Mouse (Mus musculus) CH12.LX (cell line): ENCODE results near the gene Akr7a5. TPM values are rescaled to one million over a fixed set of nuclear protein-coding genes. Genes with fewer than 3 reads are reported as not detected.

Experiments
- DNase-seq: peaks from one replicate; pipeline ENCODE4 v3.0.0-alpha.2; 2013; ENCODE audit errors: extremely low read depth
- H3K27ac ChIP-seq: 2 replicates; pipeline ENCODE4 v1.5.1; 2012; ENCODE audit warnings: low read depth, mild to moderate bottlenecking, control low read depth, moderate library complexity; ENCODE audit not compliant: insufficient read depth
- H3K27me3 ChIP-seq: replicated peaks from 2 replicates; pipeline ENCODE3; 2012; ENCODE audit warnings: inconsistent platforms
- H3K36me3 ChIP-seq, 2 experiments: replicated peaks in 1 of 2; 2 replicates each; pipeline versions ENCODE3 to v1.6.1; 2012; ENCODE audit warnings: inconsistent platforms in 1 of 2, low read length in 1 of 2, mild to moderate bottlenecking in 1 of 2, mixed read lengths in 1 of 2, moderate library complexity in 1 of 2; ENCODE audit not compliant: control insufficient read depth in 1 of 2, insufficient read depth in 1 of 2
- H3K4me1 ChIP-seq, 2 experiments: 2 replicates each; pipeline ENCODE4 v1.6.1; 2012; ENCODE audit warnings: inconsistent platforms in 1 of 2, moderate library complexity in 1 of 2; ENCODE audit not compliant: insufficient read depth in 2 of 2, control insufficient read depth in 1 of 2
- H3K4me2 ChIP-seq: 2 replicates; pipeline ENCODE4 v1.6.1; 2012; ENCODE audit warnings: low read depth, mild to moderate bottlenecking, control low read depth; ENCODE audit not compliant: poor library complexity, insufficient read depth, severe bottlenecking
- H3K4me3 ChIP-seq, 3 experiments: fragments of 150-350 bp in 1 of 3; sonication (generic) in 1 of 3; replicated peaks in 1 of 3; 2 replicates each; pipeline versions ENCODE3 to v1.5.1; 2011 to 2012; ENCODE audit warnings: low read depth in 2 of 3, low read length in 2 of 3, mild to moderate bottlenecking in 2 of 3, moderate library complexity in 2 of 3, control low read depth in 1 of 3, improper control_type of control experiment in 1 of 3, inconsistent platforms in 1 of 3, mixed read lengths in 1 of 3; ENCODE audit not compliant: poor library complexity in 1 of 3
- H3K79me2 ChIP-seq: replicated peaks from 2 replicates; pipeline ENCODE4 v1.6.1; 2012; ENCODE audit warnings: mild to moderate bottlenecking, moderate library complexity; ENCODE audit not compliant: control insufficient read depth, poor library complexity, insufficient read depth, severe bottlenecking; ENCODE audit errors: extremely low read depth
- H3K9ac ChIP-seq: 2 replicates; pipeline ENCODE4 v1.6.1; 2012; ENCODE audit warnings: low read depth, mild to moderate bottlenecking, control low read depth, moderate library complexity; ENCODE audit not compliant: insufficient read depth
- H3K9me3 ChIP-seq: replicated peaks from 2 replicates; pipeline ENCODE3; 2012; ENCODE audit warnings: low read length, inconsistent platforms, mixed read lengths
- BHLHE40 ChIP-seq: IDR thresholded peaks from 2 replicates; pipeline ENCODE4 v1.6.1; 2011; ENCODE audit warnings: mild to moderate bottlenecking, low read depth, low read length, improper control_type of control experiment
- CHD1 ChIP-seq: IDR thresholded peaks from 2 replicates; pipeline ENCODE4 v1.6.1; 2012; ENCODE audit warnings: low read depth, low read length, improper control_type of control experiment, inconsistent platforms
- CHD2 ChIP-seq: IDR thresholded peaks from 2 replicates; pipeline ENCODE4 v1.6.1; 2011; ENCODE audit warnings: low read length, improper control_type of control experiment
- E2F4 ChIP-seq: IDR thresholded peaks from 2 replicates; pipeline ENCODE4 v1.6.1; 2011; ENCODE audit warnings: low read depth, low read length, improper control_type of control experiment; ENCODE audit not compliant: insufficient replicate concordance
- ELF1 ChIP-seq: IDR thresholded peaks from 2 replicates; pipeline ENCODE4 v1.6.1; 2014; ENCODE audit warnings: low read depth, mild to moderate bottlenecking, inconsistent platforms, low read length, improper control_type of control experiment
- EP300 ChIP-seq: IDR thresholded peaks from 2 replicates; pipeline ENCODE4 v1.6.1; 2011; ENCODE audit warnings: low read length, improper control_type of control experiment
- ETS1 ChIP-seq: conservative IDR thresholded peaks from 2 replicates; pipeline ENCODE4 v1.6.1; 2012; ENCODE audit warnings: low read depth, mild to moderate bottlenecking, inconsistent platforms, low read length, improper control_type of control experiment, moderate library complexity
- GABPA ChIP-seq: IDR thresholded peaks from 2 replicates; pipeline ENCODE4 v1.6.1; 2012; ENCODE audit warnings: low read depth, low read length, improper control_type of control experiment, inconsistent platforms; ENCODE audit not compliant: insufficient replicate concordance
- HCFC1 ChIP-seq: IDR thresholded peaks from 2 replicates; pipeline ENCODE4 v1.6.1; 2012; ENCODE audit warnings: low read depth, mild to moderate bottlenecking, inconsistent platforms, low read length, improper control_type of control experiment
- JUND ChIP-seq: conservative IDR thresholded peaks from 2 replicates; pipeline ENCODE4 v1.6.1; 2011; ENCODE audit warnings: low read depth, low read length, improper control_type of control experiment
- KAT2A ChIP-seq: IDR thresholded peaks from 2 replicates; pipeline ENCODE4 v1.6.1; 2012; ENCODE audit warnings: low read length, improper control_type of control experiment, inconsistent platforms; ENCODE audit not compliant: insufficient replicate concordance
- MAX ChIP-seq: IDR thresholded peaks from 2 replicates; pipeline ENCODE4 v1.6.1; 2011; ENCODE audit warnings: low read length, improper control_type of control experiment
- MAZ ChIP-seq: IDR thresholded peaks from 2 replicates; pipeline ENCODE4 v1.6.1; 2012; ENCODE audit warnings: low read depth, mild to moderate bottlenecking, inconsistent platforms, low read length, improper control_type of control experiment, moderate library complexity
- MEF2A ChIP-seq: IDR thresholded peaks from 2 replicates; pipeline ENCODE4 v1.6.1; 2014; ENCODE audit warnings: low read depth, mild to moderate bottlenecking, inconsistent platforms, low read length, improper control_type of control experiment, borderline replicate concordance
- MXI1 ChIP-seq: IDR thresholded peaks from 2 replicates; pipeline ENCODE4 v1.6.1; 2011; ENCODE audit warnings: mild to moderate bottlenecking, low read depth, low read length, improper control_type of control experiment
- MYC ChIP-seq: IDR thresholded peaks from 2 replicates; pipeline ENCODE4 v1.6.1; 2011; ENCODE audit warnings: low read depth, mild to moderate bottlenecking, improper control_type of control experiment, low read length
- NELFE ChIP-seq: IDR thresholded peaks from 2 replicates; pipeline ENCODE4 v1.6.1; 2011; ENCODE audit warnings: low read depth, low read length, improper control_type of control experiment
- NRF1 ChIP-seq: IDR thresholded peaks from 2 replicates; pipeline ENCODE4 v1.6.1; 2014; ENCODE audit warnings: low read depth, mild to moderate bottlenecking, inconsistent platforms, low read length, improper control_type of control experiment, moderate library complexity
- POLR2A ChIP-seq: IDR thresholded peaks from 2 replicates; pipeline ENCODE4 v1.6.1; 2011; ENCODE audit warnings: low read depth, mild to moderate bottlenecking, improper control_type of control experiment, low read length
- POLR2AphosphoS2 ChIP-seq: IDR thresholded peaks from 2 replicates; pipeline ENCODE4 v1.6.1; 2011; ENCODE audit warnings: low read depth, low read length, improper control_type of control experiment
- SIN3A ChIP-seq: IDR thresholded peaks from 2 replicates; pipeline ENCODE4 v1.6.1; 2012; ENCODE audit warnings: low read length, improper control_type of control experiment, inconsistent platforms
- SMC3 ChIP-seq: IDR thresholded peaks from 2 replicates; pipeline ENCODE4 v1.6.1; 2011; ENCODE audit warnings: low read depth, low read length, improper control_type of control experiment
- TBP ChIP-seq: conservative IDR thresholded peaks from 2 replicates; pipeline ENCODE4 v1.6.1; 2011; ENCODE audit warnings: low read depth, low read length, improper control_type of control experiment
- TCF12 ChIP-seq: IDR thresholded peaks from 2 replicates; pipeline ENCODE4 v1.6.1; 2014; ENCODE audit warnings: low read depth, mild to moderate bottlenecking, inconsistent platforms, low read length, improper control_type of control experiment
- UBTF ChIP-seq: IDR thresholded peaks from 2 replicates; pipeline ENCODE4 v1.6.1; 2012; ENCODE audit warnings: low read depth, mild to moderate bottlenecking, inconsistent platforms, low read length, improper control_type of control experiment, moderate library complexity
- USF1 ChIP-seq: IDR thresholded peaks from 2 replicates; pipeline ENCODE4 v1.6.1; 2014; ENCODE audit warnings: low read depth, mild to moderate bottlenecking, inconsistent platforms, low read length, improper control_type of control experiment
- USF2 ChIP-seq: conservative IDR thresholded peaks from 2 replicates; pipeline ENCODE4 v1.6.1; 2011; ENCODE audit warnings: low read depth, low read length, improper control_type of control experiment
- ZC3H11A ChIP-seq: IDR thresholded peaks from 2 replicates; pipeline ENCODE4 v1.6.1; 2012; ENCODE audit warnings: low read depth, mild to moderate bottlenecking, inconsistent platforms, low read length, improper control_type of control experiment
- ZKSCAN1 ChIP-seq: IDR thresholded peaks from 2 replicates; pipeline ENCODE4 v1.6.1; 2012; ENCODE audit warnings: low read depth, inconsistent platforms, low read length, improper control_type of control experiment, borderline replicate concordance
- ZMIZ1 ChIP-seq: IDR thresholded peaks from 2 replicates; pipeline ENCODE4 v1.6.1; 2012; ENCODE audit warnings: low read depth, mild to moderate bottlenecking, inconsistent platforms, low read length, improper control_type of control experiment
- ZNF384 ChIP-seq: IDR thresholded peaks from 2 replicates; pipeline ENCODE4 v1.6.1; 2012; ENCODE audit warnings: low read depth, low read length, improper control_type of control experiment, inconsistent platforms
- dilution Hi-C: fragments of 300-500 bp; cut with MboI; formaldehyde crosslinking; loops from 2 replicates; pipeline ENCODE4 v1.14.3; 2020; ENCODE audit warnings: low sequenced_read_pairs; ENCODE audit not compliant: extremely low pct_unique_long_range_greater_than_20kb, extremely low pct_ligation_motif_present
- in situ Hi-C: fragments of 300-500 bp; cut with MboI; formaldehyde crosslinking; loops from 3 replicates; pipeline ENCODE4 v1.14.3; 2019; ENCODE audit warnings: low sequenced_read_pairs, low pct_ligation_motif_present, low pct_unique_long_range_greater_than_20kb, mixed read lengths
- polyA plus RNA-seq: library from polyadenylated mRNA; unstranded; fragments of >175 nt; gene quantifications from 2 replicates; pipeline ENCODE4 v1.2.1, GENCODE M21; 2012; ENCODE audit warnings: low read depth; ENCODE audit not compliant: insufficient read length
- total RNA-seq, 2 experiments: library from RNA; depleted of rRNA; stranded (reverse); fragments of 300-350 nt in 1 of 2; fragments of >200 nt in 1 of 2; gene quantifications; 2 replicates each; pipeline ENCODE4 v1.2.3; 2012 to 2014

Akr7a5 gene
- total RNA-seq (2012; rRNA removed) (30.4 and 37.7 TPM in 2 replicates), total RNA-seq (2014; rRNA removed) (16.7 and 24.2 TPM in 2 replicates), polyA plus RNA-seq (27.0 and 27.7 TPM in 2 replicates)

DNA sequence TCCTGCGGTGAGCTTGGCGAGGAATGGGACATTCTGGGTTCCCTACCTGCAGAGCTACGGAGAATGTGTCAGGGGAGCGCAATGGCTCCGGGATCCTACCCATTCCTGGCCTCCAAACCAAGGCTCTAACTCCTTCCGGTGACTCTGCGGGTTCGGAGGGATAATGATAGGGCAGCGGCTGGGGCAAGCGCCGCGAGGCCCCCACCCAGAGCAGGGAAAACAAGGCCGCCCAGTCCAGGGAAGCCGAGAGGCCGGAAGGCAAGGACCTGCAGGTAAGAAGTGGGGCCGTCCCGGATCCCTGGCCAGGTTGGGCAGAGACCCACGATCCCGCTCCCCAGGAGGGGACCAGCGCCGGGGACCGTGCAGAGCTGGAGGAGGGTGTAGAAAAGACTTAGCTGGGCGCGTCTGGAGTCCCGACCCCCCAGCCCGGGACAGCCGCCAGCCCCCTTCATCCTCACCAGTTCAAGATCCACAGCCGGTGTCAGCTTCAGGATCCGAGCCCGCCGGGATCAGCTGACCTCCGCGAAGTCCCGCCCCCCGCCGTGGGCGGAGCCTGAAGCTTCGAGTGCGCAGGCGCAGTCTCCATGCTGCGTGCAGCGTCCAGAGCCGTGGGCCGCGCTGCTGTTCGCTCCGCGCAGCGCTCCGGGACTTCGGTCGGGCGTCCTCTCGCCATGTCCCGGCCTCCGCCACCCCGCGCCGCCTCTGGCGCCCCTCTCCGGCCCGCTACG, at the start of gene Akr7a5, which contains the start of gene Pqlc2:
Akr7a5 (plus strand) TSS at position 574 of the 728 bp plus-strand sequence.
Pqlc2 (minus strand) TSS at position 538 of the 728 bp plus-strand sequence.
- dilution Hi-C loops (no loop called here), in situ Hi-C loops (no loop called here)
- DNase-seq, result peak; percentile 84
- Histone ChIP-seq H3K27ac (no peak within 1 kb of the TSS), H3K4me3 (peak within 1 kb of the TSS; percentile 65 to 84 (median 83)), H3K27me3 (peaks cover 8% of the 10 kb centered on the region), H3K79me2 (no peaks in the 10 kb centered on the region), H3K9ac (peak within 1 kb of the TSS; percentile 39), H3K4me1 (peaks cover 37 to 72% of the 10 kb centered on the region in 2 experiments), H3K4me2 (peak within 1 kb of the TSS; percentile 98), H3K9me3 (no peaks in the 10 kb centered on the region), H3K36me3 (peaks cover 0 to 23% of the 10 kb centered on the region in 2 experiments)
- TF ChIP-seq HCFC1 (peak; percentile 30; the same call in 1 of the 2 replicates), MXI1 (peak; percentile 88), KAT2A (no peak), UBTF (peak; percentile 77; the same call in 1 of the 2 replicates), ZC3H11A (no peak), JUND (no peak), ELF1 (no peak), USF2 (peak; percentile 71), MEF2A (no peak), MAX (peak; percentile 56; the same call in 1 of the 2 replicates), SIN3A (peak; percentile 22; the same call in 1 of the 2 replicates), E2F4 (no peak), POLR2A (peak; percentile 96), SMC3 (no peak), ZMIZ1 (peak; percentile 82; the same call in 1 of the 2 replicates), TBP (peak; percentile 52; the same call in 1 of the 2 replicates), ZKSCAN1 (no peak), NRF1 (peak; percentile 87), TCF12 (peak; percentile 67), MAZ (no peak), EP300 (no peak), GABPA (no peak), USF1 (peak; percentile 84), CHD2 (no peak), MYC (no peak), CHD1 (no peak), ETS1 (no peak), POLR2AphosphoS2 (peak; percentile 34; the same call in 1 of the 2 replicates), ZNF384 (no peak), NELFE (peak; percentile 92), BHLHE40 (no peak)
